Mouse (Mus musculus) midbrain, embryonic 15.5 days (tissue): ENCODE data around the gene Tnfsf4. TPM values are rescaled to one million over a fixed set of nuclear protein-coding genes. Genes with fewer than 3 reads are reported as not detected.

Experiments
- polyA plus RNA-seq: library from polyadenylated mRNA; unstranded; fragments of >200 nt; fragmentation: Nextera tagmentation; extraction: Ambion mirVana; gene quantifications from 2 replicates; pipeline ENCODE4 v1.2.1, GENCODE M21; 2015

The Tnfsf4 gene
- polyA plus RNA-seq, 1 experiment from 2014 or later = not detected

Other genes with a start within 250 kb of the Tnfsf4 start
- 1.0 and 1.3 TPM in 2 replicates for gene Tex50, start 236.1 kb upstream of the Tnfsf4 start, polyA plus RNA-seq
- gene Prdx6, start 144.2 kb upstream of the Tnfsf4 start, polyA plus RNA-seq = 126 and 140 TPM in 2 replicates
- 0.10 TPM in 1 of 2 replicates, not detected in the other for gene Tnfsf18, start 99.2 kb downstream of the Tnfsf4 start, polyA plus RNA-seq